Mouse (Mus musculus) ES-Bruce4 (cell line): ENCODE results near the gene Plekha6. TPM values are rescaled to one million over a fixed set of nuclear protein-coding genes. Genes with fewer than 3 reads are reported as not detected.

Experiments
- H3K27ac ChIP-seq: 2 replicates; pipeline ENCODE4 v1.5.1; 2012; ENCODE audit warnings: low read length, inconsistent platforms; ENCODE audit not compliant: insufficient read depth
- H3K27me3 ChIP-seq: 2 replicates; pipeline ENCODE4 v1.6.1; 2012; ENCODE audit warnings: mild to moderate bottlenecking, low read length, inconsistent platforms; ENCODE audit not compliant: control insufficient read depth, poor library complexity, insufficient read depth, severe bottlenecking
- H3K36me3 ChIP-seq: 2 replicates; pipeline ENCODE4 v1.6.1; 2012; ENCODE audit warnings: inconsistent platforms, mild to moderate bottlenecking, low read length, moderate library complexity; ENCODE audit not compliant: control insufficient read depth, poor library complexity, insufficient read depth, severe bottlenecking
- H3K4me1 ChIP-seq: one replicate; pipeline ENCODE4 v1.8.1; 2011; ENCODE audit warnings: low read length; ENCODE audit not compliant: control insufficient read depth, insufficient read depth
- H3K4me3 ChIP-seq: 2 replicates; pipeline ENCODE4 v1.5.1; 2011; ENCODE audit warnings: low read depth, mild to moderate bottlenecking, low read length
- H3K9ac ChIP-seq: 2 replicates; pipeline ENCODE4 v1.6.1; 2012; ENCODE audit warnings: low read depth, mild to moderate bottlenecking, inconsistent platforms; ENCODE audit not compliant: poor library complexity, severe bottlenecking
- H3K9me3 ChIP-seq: replicated peaks from 2 replicates; pipeline ENCODE4 v1.6.1; 2012; ENCODE audit warnings: mild to moderate bottlenecking, low read length, inconsistent platforms; ENCODE audit not compliant: control insufficient read depth, poor library complexity, insufficient read depth, severe bottlenecking
- CTCF ChIP-seq: IDR thresholded peaks from one replicate; pipeline ENCODE4 v1.8.1; 2011; ENCODE audit warnings: low read depth, low read length
- EP300 ChIP-seq: IDR thresholded peaks from 2 replicates; pipeline ENCODE4 v1.6.1; 2011; ENCODE audit warnings: low read depth, low read length; ENCODE audit not compliant: insufficient read depth
- POLR2A ChIP-seq: IDR thresholded peaks from one replicate; pipeline ENCODE4 v1.8.1; 2011; ENCODE audit warnings: low read length; ENCODE audit not compliant: insufficient read depth
- polyA plus RNA-seq: library from polyadenylated mRNA; stranded (reverse); fragments of >200 nt; gene quantifications from 2 replicates; pipeline ENCODE4 v1.2.4, GENCODE M21; 2011; ENCODE audit warnings: low read depth; ENCODE audit not compliant: missing spikeins, insufficient read depth, insufficient read length

The Plekha6 gene
- polyA plus RNA-seq, 1 experiment, result 1.3 TPM

DNA sequence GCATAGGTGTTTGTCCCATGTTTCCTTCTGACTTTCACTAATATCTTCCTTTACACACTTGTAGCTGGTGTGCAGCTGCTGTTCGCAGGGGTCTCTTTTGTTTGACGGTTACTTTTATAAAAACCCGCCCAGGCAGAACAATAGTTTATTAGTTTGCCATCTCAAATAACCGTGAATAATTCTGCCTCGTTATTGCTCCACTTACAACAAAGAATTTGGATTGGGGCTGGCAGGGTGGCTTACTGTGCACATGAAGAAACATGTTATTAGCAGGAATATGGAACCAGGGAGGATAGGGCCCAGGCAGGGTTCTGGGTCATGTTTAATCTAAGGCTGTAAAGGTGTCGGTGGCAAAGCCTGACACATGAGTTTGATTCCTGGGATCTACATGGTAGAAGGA lies 33.3 kb downstream of the Plekha6 start:
- H3K27ac ChIP-seq, result no peak overlapping the region
- H3K4me1 ChIP-seq, result peaks cover 2% of the 10 kb centered on the region
- no peaks in the 10 kb centered on the region for H3K9me3 ChIP-seq

DNA sequence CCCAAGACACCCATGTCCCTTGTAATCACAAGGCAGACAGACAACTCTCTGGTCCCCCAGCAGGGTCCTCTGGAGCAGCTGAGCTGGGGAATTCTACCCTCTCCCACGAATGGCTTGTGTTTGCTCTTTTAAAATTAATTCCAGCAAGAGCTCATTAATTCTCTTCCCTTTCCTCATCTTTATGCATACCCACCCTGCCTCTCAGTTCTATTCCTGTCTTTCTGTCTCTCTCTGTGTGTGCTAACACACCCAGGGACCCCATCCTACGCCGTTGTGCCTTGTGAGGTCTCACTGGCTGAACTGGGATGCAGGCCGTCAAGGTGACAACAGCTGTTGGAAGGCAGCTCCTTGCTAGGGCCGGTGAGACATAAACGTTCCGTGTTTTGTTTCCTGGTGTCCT lies 35.7 kb downstream of the Plekha6 start:
- H3K27ac ChIP-seq, result no peak overlapping the region
- H3K9ac ChIP-seq, result no peak overlapping the region
- TF ChIP-seq EP300 (no peak), CTCF (no peak), POLR2A (no peak)
- peaks cover 5% of the 10 kb centered on the region for H3K4me1 ChIP-seq
- no peaks in the 10 kb centered on the region for H3K9me3 ChIP-seq
- no peaks in the 10 kb centered on the region for H3K27me3 ChIP-seq
- no peak overlapping the region for H3K4me3 ChIP-seq
- no peaks in the 10 kb centered on the region for H3K36me3 ChIP-seq

More for the DNA sequence above, 33.3 kb downstream of the Plekha6 start:
- Histone ChIP-seq H3K36me3 (no peaks in the 10 kb centered on the region), H3K27me3 (no peaks in the 10 kb centered on the region), H3K9ac (no peak overlapping the region), H3K4me3 (no peak overlapping the region)
- TF ChIP-seq EP300 (no peak), POLR2A (no peak), CTCF (no peak)

DNA sequence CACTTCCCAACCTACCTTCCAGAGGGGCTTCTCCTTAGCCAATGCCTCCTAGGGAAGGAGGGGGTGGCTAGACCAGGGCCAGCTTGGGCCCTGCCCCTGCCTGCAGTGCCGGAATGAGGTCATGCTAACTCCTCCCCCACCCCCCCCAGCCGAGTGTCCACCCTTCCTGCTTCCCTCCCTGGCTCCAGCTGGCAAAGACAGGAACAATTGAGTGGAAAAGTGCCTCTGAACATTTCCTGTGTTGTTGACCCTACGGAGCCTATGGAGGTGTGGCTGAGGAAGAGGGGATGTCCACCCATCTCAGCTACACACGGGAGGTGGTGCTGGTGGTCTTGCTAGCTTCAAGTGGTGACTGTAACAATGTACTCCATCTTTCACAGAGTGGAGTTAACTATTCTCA lies 37.5 kb downstream of the Plekha6 start:
- H3K27me3 ChIP-seq, result no peaks in the 10 kb centered on the region
- H3K4me3 ChIP-seq, result no peak overlapping the region
- H3K4me1 ChIP-seq, result peaks cover 7% of the 10 kb centered on the region
- no peak overlapping the region for H3K27ac ChIP-seq
- TF ChIP-seq EP300 (no peak), CTCF (no peak), POLR2A (no peak)
- no peaks in the 10 kb centered on the region for H3K9me3 ChIP-seq
- H3K9ac ChIP-seq, result no peak overlapping the region
- H3K36me3 ChIP-seq, result no peaks in the 10 kb centered on the region

DNA sequence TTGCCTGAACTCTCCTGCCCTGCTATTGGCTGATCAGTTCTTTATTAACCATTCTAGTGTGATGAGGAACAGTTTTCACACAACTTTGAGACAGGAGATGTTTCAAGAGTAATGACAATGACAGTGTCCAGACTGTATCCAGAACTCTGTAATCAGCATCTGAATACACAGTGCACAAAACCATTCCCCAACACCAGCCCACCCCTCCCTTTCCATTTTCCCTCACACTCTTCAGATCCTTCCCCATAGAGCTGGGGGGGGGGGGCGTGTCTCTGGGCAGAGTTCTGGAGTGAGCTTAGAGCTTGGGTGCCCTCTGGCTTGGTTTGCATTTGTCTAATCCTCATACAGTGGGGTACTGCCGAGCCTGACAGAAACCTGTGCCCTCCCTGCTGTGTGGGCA lies 39.7 kb downstream of the Plekha6 start:
- Histone ChIP-seq H3K9me3 (no peaks in the 10 kb centered on the region), H3K4me3 (no peak overlapping the region), H3K27ac (no peak overlapping the region), H3K27me3 (no peaks in the 10 kb centered on the region), H3K9ac (no peak overlapping the region), H3K4me1 (peaks cover 7% of the 10 kb centered on the region), H3K36me3 (no peaks in the 10 kb centered on the region)
- no peak for TF ChIP-seq CTCF
- TF ChIP-seq POLR2A, result no peak
- TF ChIP-seq EP300, result no peak

DNA sequence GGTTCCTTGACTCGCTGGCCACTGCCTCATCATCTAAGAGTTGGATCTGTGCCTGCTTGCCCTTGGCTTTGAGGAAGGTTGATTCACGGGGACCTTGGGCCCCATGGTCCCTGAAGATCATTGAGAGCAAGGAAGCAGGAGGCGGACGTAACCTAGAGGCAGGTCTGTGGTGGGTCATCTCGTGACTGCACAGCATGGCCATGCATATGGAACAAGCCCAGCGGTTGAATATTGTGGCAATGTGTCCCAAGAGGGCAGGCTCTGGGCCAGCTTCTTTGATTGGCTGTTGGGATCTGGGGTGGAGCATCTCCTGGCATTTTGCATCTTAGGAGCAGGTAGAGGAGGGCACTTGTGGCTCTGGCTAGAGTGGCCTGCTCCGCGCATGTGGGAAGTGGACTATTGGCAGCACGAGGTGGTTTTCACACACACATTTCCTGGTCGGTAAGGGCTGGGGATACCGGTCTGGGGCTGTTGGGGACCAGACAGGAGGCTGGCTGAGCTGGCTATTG lies 40.4 kb downstream of the Plekha6 start:
- H3K27me3 ChIP-seq, result no peaks in the 10 kb centered on the region
- H3K27ac ChIP-seq, result no peak overlapping the region
- no peak overlapping the region for H3K9ac ChIP-seq
- H3K4me3 ChIP-seq, result 0 out of 2 replicates have a peak overlapping the region, but pooled peaks have one; percentile 1
- no peak for TF ChIP-seq EP300
- TF ChIP-seq POLR2A, result no peak
- no peak for TF ChIP-seq CTCF
- H3K36me3 ChIP-seq, result no peaks in the 10 kb centered on the region
- peaks cover 9% of the 10 kb centered on the region for H3K4me1 ChIP-seq
- H3K9me3 ChIP-seq, result no peaks in the 10 kb centered on the region

DNA sequence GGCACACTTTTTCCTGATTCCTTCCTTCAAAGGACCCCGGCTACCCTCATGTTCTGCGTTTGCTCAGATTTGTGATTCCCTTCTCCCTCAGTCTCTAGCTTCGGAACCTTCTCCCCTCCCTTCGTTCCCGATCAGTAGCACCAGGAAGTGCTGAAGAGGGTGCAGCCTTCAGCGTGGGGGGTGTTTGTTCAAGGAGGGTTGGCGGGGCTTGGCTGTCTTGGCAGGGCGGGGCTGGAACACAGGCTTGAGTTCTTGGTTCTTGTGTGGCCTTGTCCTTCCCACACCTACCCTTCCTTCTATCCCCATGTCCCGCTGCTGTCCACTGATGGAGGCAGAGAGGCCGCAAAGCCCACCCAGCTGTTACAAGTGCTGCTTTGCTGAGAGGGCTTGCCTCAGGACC lies 41.0 kb downstream of the Plekha6 start:
- peaks cover 10% of the 10 kb centered on the region for H3K4me1 ChIP-seq
- H3K27ac ChIP-seq, result no peak overlapping the region
- no peak overlapping the region for H3K4me3 ChIP-seq
- no peaks in the 10 kb centered on the region for H3K27me3 ChIP-seq
- no peaks in the 10 kb centered on the region for H3K9me3 ChIP-seq
- H3K9ac ChIP-seq, result no peak overlapping the region
- no peak for TF ChIP-seq CTCF
- no peak for TF ChIP-seq POLR2A
- TF ChIP-seq EP300, result no peak
- no peaks in the 10 kb centered on the region for H3K36me3 ChIP-seq
